Mouse (Mus musculus) C3H10T1/2 (cell line): ENCODE measurements around the gene Mybl2. TPM values are rescaled to one million over a fixed set of nuclear protein-coding genes. Genes with fewer than 3 reads are reported as not detected.

Experiments used
- polyA plus RNA-seq, 2 experiments: library from polyadenylated mRNA; unstranded; fragments of >200 nt; fragmentation: generic; extraction: Trizol; gene quantifications; one replicate each; pipeline ENCODE4 v1.2.1; 2012; ENCODE audit warnings: missing spikeins in 2 of 2

Mybl2 gene
- 10 to 100 TPM in 1 of 2 experiments, 1 to 10 TPM in 1; 4.1 to 25.9 TPM for polyA plus RNA-seq

GRCm38 (mm10) chr2:163054335-163054840 lies at the start of gene Mybl2:
TSS of gene Mybl2 (plus strand) at chr2:163054687.

GRCm38 (mm10) chr2:163016916-163017743 lies 37.4 kb upstream of the Mybl2 start, which contains the start of gene Ift52:
TSS of gene Ift52 (plus strand) at chr2:163017354.

GRCm38 (mm10) chr2:163087728-163088127 lies 33.2 kb downstream of the Mybl2 start, which contains the start of gene Gtsf1l:
TSS of gene Gtsf1l (minus strand) at chr2:163087855.

Other genes starting within 250 kb of the Mybl2 start
- 10 to 100 TPM; 33.9 to 78.4 TPM for gene Srsf6, start 123.2 kb upstream of the Mybl2 start, polyA plus RNA-seq
- under 1 TPM in 1 of 2 experiments, not detected in 1; 0.05 TPM for gene L3mbtl1, start 111.2 kb upstream of the Mybl2 start, polyA plus RNA-seq
- gene Sgk2, start 67.4 kb upstream of the Mybl2 start, polyA plus RNA-seq = under 1 TPM in 1 of 2 experiments, not detected in 1; 0.02 TPM
- 10 to 100 TPM in 1 of 2 experiments, 1 to 10 TPM in 1; 5.9 to 29.4 TPM for gene Ift52, start 37.3 kb upstream of the Mybl2 start, polyA plus RNA-seq
- not detected for gene Gtsf1l, start 33.2 kb downstream of the Mybl2 start, polyA plus RNA-seq
- not detected for gene Tox2, start 148.4 kb downstream of the Mybl2 start, polyA plus RNA-seq